Mouse (Mus musculus): ENCODE results near the gene Bcl2. TPM values are rescaled to one million over a fixed set of nuclear protein-coding genes. Genes with fewer than 3 reads are reported as not detected.

Bcl2 gene
- polyA plus RNA-seq, 1 experiment from 2014 or later = 10.4 TPM

DNA sequence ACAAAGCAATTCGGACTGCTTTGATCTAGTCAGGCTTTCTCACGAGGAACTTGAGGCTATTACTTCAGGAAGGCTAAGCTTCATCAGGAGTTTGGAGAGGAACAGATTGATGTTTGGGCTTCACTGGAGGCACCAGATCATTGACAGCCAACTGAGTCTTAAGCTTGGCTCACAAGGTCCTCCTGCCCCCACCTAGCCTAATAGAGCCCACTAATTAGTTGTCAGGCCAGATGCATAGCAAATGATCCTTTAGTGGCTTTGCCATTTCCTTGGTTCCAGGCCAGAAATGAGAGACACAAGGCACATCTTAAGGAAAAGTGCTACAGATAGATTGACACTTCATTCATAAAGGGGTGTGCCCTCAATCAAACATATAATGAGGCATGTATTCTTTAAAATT lies 216.1 kb downstream of the Bcl2 start:
- H3K27ac ChIP-seq (ENCODE audit: low read length) = no peak overlapping the region
- no peak overlapping the region for H3K4me3 ChIP-seq (ENCODE audit: low read length)
- H3K27me3 ChIP-seq (ENCODE audit: control insufficient read depth, insufficient read depth, low read length) = no peaks in the 10 kb centered on the region
- WGBS = 65% methylated on average over 2 of the region's 2 CpGs
- H3K4me1 ChIP-seq (ENCODE audit: control insufficient read depth, insufficient read depth, low read length) = no peaks in the 10 kb centered on the region
- H3K4me2 ChIP-seq (ENCODE audit: low read depth, low read length) = no peak overlapping the region
- H3K9me3 ChIP-seq (replicated peaks; ENCODE audit: control insufficient read depth, low read length) = 0 out of 2 replicates have a peak, but pooled peaks cover under 1% of the 10 kb centered on the region
- ATAC-seq (replicated peaks; ENCODE audit: extremely low read depth, insufficient read depth, low FRiP score) = no peak
- H3K36me3 ChIP-seq (ENCODE audit: control insufficient read depth, insufficient read depth) = no peaks in the 10 kb centered on the region
- H3K9ac ChIP-seq (ENCODE audit: low read length) = no peak overlapping the region

Small RNAs within 50 kb of the gene (microRNA-seq; reads per million reads assigned to microRNA genes)
- not detected for gene Mir3473f

Other genes with a start within 250 kb of the Bcl2 start
- 10.1 and 10.9 TPM in 2 replicates for gene Kdsr, start 45.5 kb upstream of the Bcl2 start, polyA plus RNA-seq (2015; fragmentation: Nextera tagmentation; extraction: Ambion mirVana)
- 39.2 and 52.2 TPM in 2 replicates for gene Vps4b, start 82.5 kb upstream of the Bcl2 start, polyA plus RNA-seq (2015; fragmentation: Nextera tagmentation; extraction: Ambion mirVana)
- 0.29 and 0.86 TPM in 2 replicates for gene Serpinb5, start 146.9 kb upstream of the Bcl2 start, polyA plus RNA-seq (2015; fragmentation: Nextera tagmentation; extraction: Ambion mirVana)
- gene Serpinb12, start 220.2 kb upstream of the Bcl2 start, polyA plus RNA-seq (2015; fragmentation: Nextera tagmentation; extraction: Ambion mirVana) = 0.37 and 0.56 TPM in 2 replicates